Mouse (Mus musculus): ENCODE measurements around the gene Med12l. TPM values are rescaled to one million over a fixed set of nuclear protein-coding genes. Genes with fewer than 3 reads are reported as not detected.
"Not testable (repeated sequence)": the region's sequence is repeated elsewhere in the genome, so short reads cannot be mapped to it uniquely, and the experiment has no call there.

The Med12l gene
- total and polyA plus RNA-seq, 2 experiments from 2014 or later: 2.1 to 19.2 TPM

- H3K27me3 ChIP-seq (ENCODE audit: insufficient read depth, low read length): no peaks in the 10 kb centered on the region
- H3K4me1 ChIP-seq (ENCODE audit: insufficient read depth): no peaks in the 10 kb centered on the region
- WGBS: 78% methylated on average over 10 of the region's 10 CpGs
- no peak for ATAC-seq
- DNase-seq: no peak
- H3K36me3 ChIP-seq (ENCODE audit: insufficient read depth): no peaks in the 10 kb centered on the region
- H3K4me3 ChIP-seq (ENCODE audit: low read depth, low read length): no peak overlapping the region
- no peaks in the 10 kb centered on the region for H3K9me3 ChIP-seq (ENCODE audit: low read length)
- no peak overlapping the region for H3K9ac ChIP-seq
- no peak for TF ChIP-seq CTCF (IDR thresholded peaks at IDR 0.05; ENCODE audit: low read depth)
- no peak overlapping the region for H3K4me2 ChIP-seq (ENCODE audit: low read depth)
- no peak overlapping the region for H3K27ac ChIP-seq (ENCODE audit: low read depth, low read length)
These were observed 92.9 kb downstream of the Med12l start for GRCm38 (mm10) chr3:59098540-59098939.

GRCm38 (mm10) chr3:59101218-59101986, 95.8 kb downstream of the Med12l start, which contains the start of gene Gpr171:
Gpr171 (minus strand) TSS chr3:59101821.
- ATAC-seq (no peak), DNase-seq (no peak)
- Histone ChIP-seq H3K4me2 (ENCODE audit: low read depth) (no peak within 1 kb of the TSS), H3K9me3 (ENCODE audit: low read length) (no peaks in the 10 kb centered on the region), H3K9ac (no peak within 1 kb of the TSS), H3K27ac (ENCODE audit: low read depth, low read length) (no peak within 1 kb of the TSS), H3K4me3 (ENCODE audit: low read depth, low read length) (no peak within 1 kb of the TSS), H3K27me3 (ENCODE audit: insufficient read depth, low read length) (no peaks in the 10 kb centered on the region), H3K4me1 (ENCODE audit: insufficient read depth) (no peaks in the 10 kb centered on the region), H3K36me3 (ENCODE audit: insufficient read depth) (no peaks in the 10 kb centered on the region)
- 86% methylated on average over 6 of the region's 6 CpGs for WGBS
- TF ChIP-seq CTCF (IDR thresholded peaks at IDR 0.05; ENCODE audit: low read depth): no peak

GRCm38 (mm10) chr3:59102146-59102545, 96.5 kb downstream of the Med12l start:
- TF ChIP-seq CTCF (IDR thresholded peaks at IDR 0.05; ENCODE audit: low read depth): no peak
- no peak for ATAC-seq
- Histone ChIP-seq H3K4me2 (ENCODE audit: low read depth) (no peak overlapping the region), H3K4me3 (ENCODE audit: low read depth, low read length) (no peak overlapping the region), H3K36me3 (ENCODE audit: insufficient read depth) (no peaks in the 10 kb centered on the region), H3K9ac (no peak overlapping the region), H3K9me3 (ENCODE audit: low read length) (no peaks in the 10 kb centered on the region), H3K4me1 (ENCODE audit: insufficient read depth) (no peaks in the 10 kb centered on the region), H3K27me3 (ENCODE audit: insufficient read depth, low read length) (no peaks in the 10 kb centered on the region), H3K27ac (ENCODE audit: low read depth, low read length) (no peak overlapping the region)
- no peak for DNase-seq
- WGBS: 97% methylated on average over 2 of the region's 2 CpGs

- WGBS: 89% methylated on average over 4 of the region's 4 CpGs
- ATAC-seq (no peak), DNase-seq (no peak)
- Histone ChIP-seq H3K27ac (ENCODE audit: low read depth, low read length) (no peak overlapping the region), H3K4me3 (ENCODE audit: low read depth, low read length) (no peak overlapping the region), H3K9me3 (ENCODE audit: low read length) (no peaks in the 10 kb centered on the region), H3K36me3 (ENCODE audit: insufficient read depth) (no peaks in the 10 kb centered on the region), H3K9ac (no peak overlapping the region), H3K4me2 (ENCODE audit: low read depth) (no peak overlapping the region), H3K4me1 (ENCODE audit: insufficient read depth) (no peaks in the 10 kb centered on the region), H3K27me3 (ENCODE audit: insufficient read depth, low read length) (no peaks in the 10 kb centered on the region)
- TF ChIP-seq CTCF (IDR thresholded peaks at IDR 0.05; ENCODE audit: low read depth): no peak
These were observed 98.8 kb downstream of the Med12l start for GRCm38 (mm10) chr3:59104462-59104861.

DNA sequence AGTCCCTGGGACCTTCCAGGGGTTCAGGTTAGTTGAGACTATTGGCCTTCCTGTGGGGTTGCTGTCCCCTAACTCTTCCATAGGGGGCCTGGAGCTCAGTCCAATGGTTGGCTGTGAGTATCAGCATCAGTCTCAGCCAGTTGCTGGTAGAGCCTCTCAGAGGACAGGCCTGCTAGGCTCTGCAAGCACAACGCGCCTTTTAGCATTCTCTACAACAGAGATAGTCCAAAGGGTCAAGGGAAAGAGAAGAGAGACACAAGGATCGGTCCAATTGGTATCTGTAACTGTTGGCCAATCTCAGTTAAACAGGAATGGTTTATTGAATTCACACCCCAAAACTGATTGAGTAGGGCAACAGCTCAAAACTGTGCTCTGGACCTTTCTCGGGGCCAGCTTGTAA, 101.8 kb downstream of the Med12l start:
- H3K36me3 ChIP-seq (ENCODE audit: insufficient read depth): no peaks in the 10 kb centered on the region
- WGBS: 98% methylated on average over 4 of the region's 4 CpGs
- no peak overlapping the region for H3K4me3 ChIP-seq (ENCODE audit: low read depth, low read length)
- H3K4me2 ChIP-seq (ENCODE audit: low read depth): no peak overlapping the region
- H3K9ac ChIP-seq: no peak overlapping the region
- no peaks in the 10 kb centered on the region for H3K9me3 ChIP-seq (ENCODE audit: low read length)
- no peaks in the 10 kb centered on the region for H3K4me1 ChIP-seq (ENCODE audit: insufficient read depth)
- ATAC-seq (no peak), DNase-seq (no peak)
- no peaks in the 10 kb centered on the region for H3K27me3 ChIP-seq (ENCODE audit: insufficient read depth, low read length)
- TF ChIP-seq CTCF (IDR thresholded peaks at IDR 0.05; ENCODE audit: low read depth): no peak
- H3K27ac ChIP-seq (ENCODE audit: low read depth, low read length): no peak overlapping the region

- H3K4me2 ChIP-seq (ENCODE audit: low read depth); H3K27me3 ChIP-seq (ENCODE audit: insufficient read depth, low read length); H3K27ac ChIP-seq (ENCODE audit: low read depth, low read length); H3K36me3 ChIP-seq (ENCODE audit: insufficient read depth); H3K9ac ChIP-seq; ATAC-seq; H3K4me3 ChIP-seq (ENCODE audit: low read depth, low read length); H3K4me1 ChIP-seq (ENCODE audit: insufficient read depth); DNase-seq; H3K9me3 ChIP-seq (ENCODE audit: low read length): not testable (repeated sequence)
- 96% methylated on average over 3 of the region's 3 CpGs for WGBS
These were observed 104.2 kb downstream of the Med12l start for GRCm38 (mm10) chr3:59109834-59110233.

- Histone ChIP-seq H3K4me2 (ENCODE audit: low read depth) (no peak overlapping the region), H3K4me3 (ENCODE audit: low read depth, low read length) (no peak overlapping the region), H3K36me3 (ENCODE audit: insufficient read depth) (peaks cover 3% of the 10 kb centered on the region; the same call in 1 of the 2 replicates), H3K9me3 (ENCODE audit: low read length) (no peaks in the 10 kb centered on the region), H3K27me3 (ENCODE audit: insufficient read depth, low read length) (no peaks in the 10 kb centered on the region), H3K9ac (no peak overlapping the region), H3K4me1 (ENCODE audit: insufficient read depth) (no peaks in the 10 kb centered on the region), H3K27ac (ENCODE audit: low read depth, low read length) (no peak overlapping the region)
- ATAC-seq (no peak), DNase-seq (no peak)
- TF ChIP-seq CTCF (IDR thresholded peaks at IDR 0.05; ENCODE audit: low read depth): no peak
- WGBS: 76% methylated on average over 3 of the region's 3 CpGs
These were observed 106.3 kb downstream of the Med12l start for GRCm38 (mm10) chr3:59111944-59112343.

DNA sequence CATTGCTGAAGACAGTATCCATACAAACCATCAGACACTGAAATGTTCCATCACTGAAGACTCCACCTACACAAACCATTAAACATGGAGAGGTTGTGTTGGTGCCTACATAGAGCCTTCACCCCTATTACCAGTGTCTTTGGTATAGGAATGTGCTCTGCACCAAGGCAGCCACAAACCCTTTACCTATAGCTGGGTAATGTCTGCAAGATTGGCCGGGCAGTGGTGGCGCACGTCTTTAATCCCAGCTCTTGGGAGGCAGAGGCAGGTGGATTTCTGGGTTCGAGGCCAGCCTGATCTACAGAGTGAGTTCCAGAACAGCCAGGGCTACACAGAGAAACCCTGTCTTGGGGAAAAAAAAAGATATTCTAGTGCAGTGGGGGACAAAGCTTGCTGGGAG, 107.7 kb downstream of the Med12l start:
- 97% methylated on average over 4 of the region's 4 CpGs for WGBS
- H3K36me3 ChIP-seq (ENCODE audit: insufficient read depth); H3K27me3 ChIP-seq (ENCODE audit: insufficient read depth, low read length); DNase-seq; H3K9me3 ChIP-seq (ENCODE audit: low read length); H3K4me1 ChIP-seq (ENCODE audit: insufficient read depth); ATAC-seq; H3K4me3 ChIP-seq (ENCODE audit: low read depth, low read length); H3K4me2 ChIP-seq (ENCODE audit: low read depth); H3K27ac ChIP-seq (ENCODE audit: low read depth, low read length); H3K9ac ChIP-seq: not testable (repeated sequence)

All from forebrain, postnatal 0 days (tissue).